Mouse (Mus musculus) intestine, embryonic 15.5 days (tissue): ENCODE data around the gene Fam84b. TPM values are rescaled to one million over a fixed set of nuclear protein-coding genes. Genes with fewer than 3 reads are reported as not detected.

Experiments
- ATAC-seq: fragments of 200-750 bp; cut with Nextera tagmentation; 2 replicates; pipeline ENCODE4 v1.8.0; 2017; ENCODE audit warnings: moderate TSS enrichment, moderate library complexity
- H3K27ac ChIP-seq: fragments of 300-500 bp; sonication (generic); 2 replicates; pipeline ENCODE4 v1.5.1; 2015; ENCODE audit warnings: mild to moderate bottlenecking, inconsistent platforms
- H3K27me3 ChIP-seq: fragments of 300-500 bp; sonication (generic); replicated peaks from 2 replicates; pipeline ENCODE4 v1.6.1; 2015; ENCODE audit warnings: inconsistent platforms
- H3K36me3 ChIP-seq: fragments of 300-500 bp; sonication (generic); 2 replicates; pipeline ENCODE4 v1.6.1; 2015; ENCODE audit warnings: inconsistent platforms
- H3K4me1 ChIP-seq: fragments of 300-500 bp; sonication (generic); replicated peaks from 2 replicates; pipeline ENCODE4 v1.6.1; 2015; ENCODE audit warnings: inconsistent platforms
- H3K4me2 ChIP-seq: fragments of 300-500 bp; sonication (generic); replicated peaks from 2 replicates; pipeline ENCODE4 v1.6.1; 2015; ENCODE audit warnings: mild to moderate bottlenecking, inconsistent platforms
- H3K4me3 ChIP-seq: fragments of 300-500 bp; sonication (generic); replicated peaks from 2 replicates; pipeline ENCODE4 v1.5.1; 2015; ENCODE audit warnings: inconsistent platforms
- H3K9ac ChIP-seq: fragments of 300-500 bp; sonication (generic); 2 replicates; pipeline ENCODE4 v1.6.1; 2015; ENCODE audit warnings: inconsistent platforms
- H3K9me3 ChIP-seq: fragments of 300-500 bp; sonication (generic); 2 replicates; pipeline ENCODE4 v1.6.1; 2016; ENCODE audit warnings: inconsistent platforms
- WGBS: fragments of 180-500 bp; shearing (Covaris S2); methylation state at CpG from one replicate; pipeline ENCODE4 v1.1.7; 2015; 5-methylcytosine and 5-hydroxymethylcytosine counted together
- polyA plus RNA-seq: library from polyadenylated mRNA; unstranded; fragments of >200 nt; fragmentation: Nextera tagmentation; extraction: Ambion mirVana; gene quantifications from 2 replicates; pipeline ENCODE4 v1.2.1, GENCODE M21; 2015

Fam84b gene
- polyA plus RNA-seq, 1 experiment from 2014 or later, result 41.0 TPM

DNA sequence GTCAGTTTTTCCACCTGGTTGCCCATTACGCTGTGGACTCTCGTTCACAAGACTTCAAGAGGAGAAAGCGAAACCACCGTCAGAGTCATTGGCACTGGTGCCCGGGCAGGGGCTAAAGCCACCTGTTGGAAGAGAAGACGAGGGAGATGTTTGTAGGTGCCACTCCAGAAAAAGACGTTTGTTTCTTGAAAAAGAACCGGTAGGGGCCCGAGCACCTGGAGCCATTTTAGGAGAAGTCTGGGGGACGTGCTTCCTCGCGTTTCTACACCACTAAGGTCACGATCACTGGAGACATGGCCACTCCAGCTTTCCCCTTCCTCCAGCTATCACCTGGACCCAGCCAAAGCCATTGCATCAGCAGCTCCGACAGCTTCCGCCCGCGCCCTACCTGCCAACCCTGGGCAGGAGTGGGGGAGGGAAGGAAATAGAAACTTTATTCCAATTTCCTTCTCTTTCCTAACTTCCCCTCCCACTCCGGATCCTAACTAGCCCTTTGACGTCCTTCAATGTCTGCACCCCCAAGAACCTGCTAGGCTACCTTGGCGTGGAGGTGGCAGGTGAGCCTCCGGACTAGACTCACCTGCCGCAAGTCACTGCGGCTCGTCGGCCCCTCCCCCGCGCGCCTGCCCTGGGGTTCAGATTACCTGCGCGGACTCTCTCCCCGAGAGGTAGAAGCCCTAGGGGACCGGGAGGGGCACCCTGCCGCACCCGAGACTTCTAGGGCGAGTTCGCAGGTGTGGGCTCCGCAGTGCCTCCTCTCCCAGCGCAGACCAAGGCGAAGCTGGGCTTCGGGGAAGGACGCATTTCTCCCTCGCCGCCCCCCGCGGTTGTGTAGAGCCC is 29.5 kb downstream of the Fam84b start:
- H3K27me3 ChIP-seq, result no peaks in the 10 kb centered on the region
- H3K4me1 ChIP-seq, result no peaks in the 10 kb centered on the region
- H3K9ac ChIP-seq, result peak overlapping the region; percentile 77
- peak overlapping the region; percentile 97 for H3K27ac ChIP-seq
- ATAC-seq, result peak; percentile 80
- under 1% methylated on average over 45 of the region's 45 CpGs for WGBS
- H3K4me3 ChIP-seq, result peak overlapping the region; percentile 75
- no peaks in the 10 kb centered on the region for H3K9me3 ChIP-seq
- H3K36me3 ChIP-seq, result no peaks in the 10 kb centered on the region
- peak overlapping the region; percentile 95 for H3K4me2 ChIP-seq

DNA sequence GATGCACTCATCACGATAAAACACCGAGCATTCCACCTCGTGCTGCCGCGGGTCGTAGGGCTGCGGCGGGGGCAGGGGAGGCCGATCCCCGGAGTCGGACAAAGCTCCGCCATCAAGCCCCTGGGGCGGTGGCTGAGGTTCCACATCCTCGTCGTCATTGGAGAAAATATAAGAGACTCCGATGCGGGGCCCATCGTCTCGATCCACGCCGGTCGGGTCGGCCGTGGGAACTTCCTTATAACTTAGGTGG is 30.0 kb downstream of the Fam84b start:
- no peaks in the 10 kb centered on the region for H3K4me1 ChIP-seq
- H3K4me2 ChIP-seq, result peak overlapping the region; percentile 95
- peak overlapping the region; percentile 75 for H3K4me3 ChIP-seq
- peak overlapping the region; percentile 77 for H3K9ac ChIP-seq
- no peaks in the 10 kb centered on the region for H3K27me3 ChIP-seq
- H3K27ac ChIP-seq, result peak overlapping the region; percentile 97
- ATAC-seq, result no peak
- no peaks in the 10 kb centered on the region for H3K36me3 ChIP-seq
- under 1% methylated on average over 24 of the region's 24 CpGs for WGBS
- no peaks in the 10 kb centered on the region for H3K9me3 ChIP-seq

DNA sequence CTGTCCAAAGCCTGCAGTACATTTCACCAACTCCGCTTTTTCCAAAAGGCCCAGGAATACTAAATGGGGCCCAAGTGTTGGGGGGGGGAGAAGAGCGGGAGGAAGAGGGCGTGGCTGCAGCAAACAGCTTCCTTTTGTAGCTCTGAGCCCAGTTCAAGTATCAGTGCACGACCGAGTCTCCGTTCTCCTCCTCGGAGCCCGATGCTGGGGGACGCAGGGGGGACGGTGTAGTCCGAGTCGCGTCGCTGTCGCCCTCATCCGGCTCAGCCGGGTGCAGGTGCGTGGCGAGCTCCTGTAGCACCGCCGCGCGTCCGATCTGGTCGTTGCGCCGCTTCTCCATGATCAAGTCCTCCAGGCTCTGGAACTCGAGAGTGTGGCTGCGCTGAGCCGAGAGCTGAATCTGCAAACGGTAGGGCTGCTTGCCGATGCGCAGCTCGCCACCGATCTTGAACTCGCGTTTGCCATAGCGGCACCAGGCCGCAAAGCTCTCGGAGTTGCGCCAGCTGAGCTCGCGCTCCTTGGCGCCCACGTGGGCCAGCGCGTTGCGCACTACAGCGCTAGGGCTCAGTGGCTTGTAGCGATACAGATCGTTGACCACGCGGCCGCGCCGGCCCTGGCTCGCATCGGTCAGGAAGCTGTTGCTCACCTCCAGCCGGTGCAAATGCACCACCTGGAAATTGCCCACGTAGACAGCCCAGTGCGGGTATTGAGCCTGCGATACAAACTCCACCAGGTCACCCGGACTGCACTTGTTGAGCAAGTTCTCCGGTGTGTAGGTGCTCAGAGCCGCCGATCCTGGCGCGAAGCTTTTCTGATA is 30.6 kb downstream of the Fam84b start:
- peak; percentile 62 for ATAC-seq
- WGBS, result under 1% methylated on average over 68 of the region's 68 CpGs

DNA sequence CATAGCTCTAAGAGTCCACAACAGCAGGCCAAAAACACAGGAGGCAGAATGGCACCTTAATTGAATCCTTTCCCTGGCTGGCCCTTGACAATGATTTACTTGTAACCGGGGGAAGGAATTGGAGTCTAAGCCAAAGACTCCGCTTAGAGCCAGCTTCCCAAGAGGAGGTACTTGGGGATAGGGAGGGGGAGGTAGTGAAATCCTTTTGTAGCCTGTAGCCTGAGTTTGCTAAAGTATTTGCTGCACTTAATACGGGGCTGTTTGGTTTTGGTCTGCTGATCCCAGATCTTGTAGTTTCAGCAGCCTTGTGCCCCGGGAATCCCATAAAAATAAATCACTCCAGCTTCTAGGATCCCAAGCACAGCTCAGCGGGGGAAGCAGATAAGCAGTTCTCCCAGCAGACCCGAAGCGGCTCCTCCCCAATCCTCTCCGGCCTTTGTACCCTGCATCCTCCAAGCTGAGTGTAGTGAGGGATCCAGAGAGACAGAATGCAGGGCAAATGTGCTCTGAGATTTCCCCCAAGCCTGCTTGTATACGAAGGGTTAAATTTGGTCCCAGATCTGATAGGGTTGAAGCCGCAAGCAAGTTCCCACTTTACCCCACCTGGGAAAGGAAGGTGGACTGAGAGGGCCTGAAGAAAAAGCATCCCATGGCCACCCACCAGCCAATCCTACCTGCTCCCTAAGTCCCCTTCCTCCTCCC is 31.3 kb downstream of the Fam84b start:
- Histone ChIP-seq H3K27ac (peak overlapping the region; percentile 97), H3K4me3 (peak overlapping the region; percentile 75), H3K27me3 (no peaks in the 10 kb centered on the region), H3K4me1 (no peaks in the 10 kb centered on the region), H3K4me2 (peak overlapping the region; percentile 95), H3K36me3 (no peaks in the 10 kb centered on the region), H3K9ac (peak overlapping the region; percentile 77), H3K9me3 (no peaks in the 10 kb centered on the region)
- ATAC-seq, result peak; percentile 46
- WGBS, result 8% methylated on average over 10 of the region's 10 CpGs

More for the DNA sequence above, 30.6 kb downstream of the Fam84b start:
- no peaks in the 10 kb centered on the region for H3K9me3 ChIP-seq
- H3K27ac ChIP-seq, result peak overlapping the region; percentile 97
- H3K4me2 ChIP-seq, result peak overlapping the region; percentile 95
- no peaks in the 10 kb centered on the region for H3K36me3 ChIP-seq
- H3K4me1 ChIP-seq, result no peaks in the 10 kb centered on the region
- peak overlapping the region; percentile 75 for H3K4me3 ChIP-seq
- peak overlapping the region; percentile 77 for H3K9ac ChIP-seq
- H3K27me3 ChIP-seq, result no peaks in the 10 kb centered on the region

DNA sequence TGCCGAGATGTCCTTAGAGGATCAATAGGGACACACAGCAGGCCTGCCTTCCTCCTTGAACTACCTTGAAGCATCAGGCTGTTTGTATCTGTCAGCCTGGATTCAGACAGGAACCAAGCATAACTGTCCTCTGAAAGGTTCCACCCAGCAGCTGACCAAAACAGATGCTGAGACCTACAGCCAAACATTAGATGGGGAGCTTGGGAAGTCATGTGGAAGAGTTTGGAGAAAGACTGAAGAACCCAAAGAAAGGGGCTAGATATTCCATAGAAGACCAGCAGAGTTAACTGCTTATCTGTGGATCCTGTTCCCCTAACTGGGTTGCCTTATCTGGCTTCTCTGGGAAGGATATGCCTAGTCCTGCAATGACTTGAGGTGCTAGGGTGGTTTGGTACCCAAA is 35.1 kb downstream of the Fam84b start:
- H3K36me3 ChIP-seq, result no peaks in the 10 kb centered on the region
- 91% methylated on average over 1 of the region's 1 CpGs for WGBS

DNA sequence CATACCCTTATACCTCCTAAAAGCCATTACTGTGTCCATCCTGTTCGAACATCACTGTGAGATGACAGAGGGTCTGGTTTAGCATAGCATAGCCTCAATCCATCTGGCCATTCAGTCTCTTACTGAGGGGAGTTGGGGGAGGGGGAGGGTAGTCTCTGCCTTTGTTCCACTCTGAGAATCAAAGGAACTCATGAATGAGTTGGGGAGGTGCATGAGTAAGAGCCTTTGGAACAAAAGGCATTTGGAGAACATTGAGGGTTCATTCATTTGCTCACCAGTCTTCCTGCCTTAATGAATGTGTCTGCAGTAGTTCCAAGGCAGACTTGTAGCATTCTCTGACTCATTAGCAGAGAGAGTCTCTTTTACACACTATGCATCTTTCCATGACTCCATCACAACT is 37.1 kb downstream of the Fam84b start:
- Histone ChIP-seq H3K27ac (no peak overlapping the region), H3K4me1 (no peaks in the 10 kb centered on the region), H3K4me3 (no peak overlapping the region), H3K9me3 (no peaks in the 10 kb centered on the region), H3K36me3 (no peaks in the 10 kb centered on the region), H3K9ac (no peak overlapping the region), H3K4me2 (no peak overlapping the region), H3K27me3 (no peaks in the 10 kb centered on the region)
- ATAC-seq, result peak; percentile 15; the same call in 1 of the 2 replicates
- WGBS, result 75% methylated on average over 1 of the region's 1 CpGs

More for the DNA sequence above, 35.1 kb downstream of the Fam84b start:
- no peak overlapping the region for H3K4me2 ChIP-seq
- no peak for ATAC-seq
- no peaks in the 10 kb centered on the region for H3K27me3 ChIP-seq
- H3K4me1 ChIP-seq, result no peaks in the 10 kb centered on the region
- no peaks in the 10 kb centered on the region for H3K9me3 ChIP-seq
- H3K27ac ChIP-seq, result no peak overlapping the region
- H3K4me3 ChIP-seq, result no peak overlapping the region
- no peak overlapping the region for H3K9ac ChIP-seq

DNA sequence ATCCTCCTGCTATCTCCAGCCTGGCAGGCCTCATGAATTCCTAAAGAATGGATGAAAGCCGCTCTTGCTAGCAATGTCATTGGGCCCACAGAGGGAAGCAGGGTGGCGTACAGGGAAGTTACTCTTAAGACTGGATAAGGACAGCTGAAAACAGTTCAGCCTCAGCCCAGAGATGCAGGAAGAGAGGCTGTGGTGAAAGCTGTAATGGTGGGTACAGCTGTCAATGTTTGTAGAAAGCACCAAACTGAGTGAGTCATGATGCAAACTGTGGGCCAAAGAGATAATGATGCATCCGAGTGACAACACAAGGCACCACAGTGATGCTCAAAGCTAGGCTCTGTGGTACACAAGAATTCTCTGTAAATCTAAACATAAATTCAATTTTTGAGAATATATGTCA is 39.0 kb downstream of the Fam84b start:
- Histone ChIP-seq H3K27me3 (no peaks in the 10 kb centered on the region), H3K27ac (no peak overlapping the region), H3K4me1 (no peaks in the 10 kb centered on the region), H3K4me2 (no peak overlapping the region), H3K36me3 (no peaks in the 10 kb centered on the region), H3K9ac (no peak overlapping the region), H3K9me3 (no peaks in the 10 kb centered on the region), H3K4me3 (no peak overlapping the region)
- WGBS, result 67% methylated on average over 3 of the region's 3 CpGs
- no peak for ATAC-seq

DNA sequence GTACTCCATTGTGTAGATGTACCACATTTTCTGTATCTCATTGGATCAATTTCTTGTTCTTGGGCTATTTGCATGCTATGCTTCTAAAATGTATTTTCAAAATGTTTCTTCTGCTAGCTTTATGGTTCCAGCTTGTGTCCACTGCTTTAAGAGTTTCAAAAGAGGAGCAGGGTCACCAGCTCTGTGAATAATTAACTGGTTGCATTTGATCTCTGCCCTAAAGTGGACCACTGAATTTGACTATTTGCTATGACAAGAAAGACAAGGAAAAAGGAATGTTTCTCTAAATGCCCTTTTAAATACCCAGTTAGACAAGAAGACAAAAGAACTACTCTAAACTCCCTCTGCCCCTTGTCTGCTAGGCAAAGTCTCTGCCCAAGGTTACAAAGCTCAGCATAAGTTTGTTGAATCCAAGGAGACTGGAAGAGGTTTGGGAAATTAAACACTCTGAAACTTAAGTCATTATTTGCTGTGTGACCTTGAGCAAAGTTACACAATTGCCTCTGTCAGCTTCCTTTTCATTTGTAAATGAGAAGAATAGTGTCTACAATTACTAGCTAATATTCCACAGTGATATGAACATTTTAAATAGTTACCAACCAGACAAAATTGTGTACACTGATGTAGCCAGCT is 60.4 kb downstream of the Fam84b start:
- no peak overlapping the region for H3K9ac ChIP-seq
- no peaks in the 10 kb centered on the region for H3K9me3 ChIP-seq
- no peak for ATAC-seq
- no peaks in the 10 kb centered on the region for H3K4me1 ChIP-seq
- no peak overlapping the region for H3K4me2 ChIP-seq
- no peak overlapping the region for H3K4me3 ChIP-seq
- H3K36me3 ChIP-seq, result no peaks in the 10 kb centered on the region
- no peak overlapping the region for H3K27ac ChIP-seq
- no peaks in the 10 kb centered on the region for H3K27me3 ChIP-seq

DNA sequence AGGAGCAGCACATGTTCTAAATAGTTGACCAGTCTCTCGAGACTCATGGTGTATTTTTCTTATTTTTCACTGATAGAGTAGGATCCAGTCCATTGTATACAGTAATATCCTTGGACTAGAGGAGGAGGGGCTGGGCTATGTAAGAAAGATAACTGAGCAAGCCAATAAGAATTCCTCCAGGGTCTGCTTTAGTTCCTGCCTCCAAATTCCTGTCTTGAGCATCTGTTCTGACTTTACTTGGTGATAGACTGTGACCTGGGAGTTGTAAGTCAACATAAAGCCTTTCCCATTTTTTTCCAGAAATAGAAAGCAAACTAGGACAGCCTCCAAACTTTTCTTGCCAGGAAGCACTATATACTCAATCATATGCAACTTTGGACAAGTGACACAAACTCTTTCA is 64.5 kb downstream of the Fam84b start:
- Histone ChIP-seq H3K27ac (no peak overlapping the region), H3K9ac (no peak overlapping the region), H3K4me3 (no peak overlapping the region), H3K27me3 (no peaks in the 10 kb centered on the region), H3K4me1 (no peaks in the 10 kb centered on the region), H3K36me3 (no peaks in the 10 kb centered on the region), H3K9me3 (no peaks in the 10 kb centered on the region), H3K4me2 (no peak overlapping the region)
- 87% methylated on average over 1 of the region's 1 CpGs for WGBS
- no peak for ATAC-seq

DNA sequence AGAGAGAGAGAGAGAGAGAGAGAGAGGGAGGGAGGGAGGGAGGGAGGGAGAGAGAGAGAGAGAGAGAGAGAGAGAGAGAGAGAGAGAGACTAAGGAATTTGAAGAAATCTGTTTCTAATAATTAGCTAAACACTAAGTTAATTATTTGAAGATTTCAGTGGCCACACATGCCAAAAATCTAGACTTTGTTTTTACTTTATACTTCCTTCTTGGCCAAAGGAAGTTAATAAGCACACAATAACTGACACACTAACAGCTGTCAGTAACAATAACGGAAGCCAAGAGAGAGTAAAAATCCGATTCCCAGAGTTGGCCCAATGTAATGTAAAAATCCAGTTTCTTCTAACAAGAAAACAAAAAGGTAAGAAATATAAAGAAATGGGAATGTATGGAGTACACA is 69.8 kb downstream of the Fam84b start:
- H3K9me3 ChIP-seq, result no peaks in the 10 kb centered on the region

DNA sequence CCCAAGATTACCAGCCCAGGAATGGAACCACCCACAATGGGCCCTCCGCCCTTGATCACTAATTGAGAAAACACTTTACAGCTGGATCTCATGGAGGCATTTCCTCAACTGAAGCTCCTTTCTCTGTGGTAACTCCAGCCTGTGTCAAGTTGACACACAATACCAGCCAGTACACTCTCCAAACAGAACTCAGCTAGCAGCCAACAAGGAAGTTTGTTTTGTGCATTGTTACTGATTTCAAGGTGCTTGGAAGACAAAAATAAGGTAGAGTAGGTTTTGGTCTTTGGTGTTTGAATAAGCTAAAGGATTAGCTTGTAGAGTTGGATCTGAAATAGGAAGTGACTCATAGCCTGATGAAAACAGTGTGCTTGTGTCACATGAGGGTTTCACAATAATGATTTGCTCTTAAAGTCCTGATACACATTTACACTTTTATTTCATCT is 74.0 kb downstream of the Fam84b start:
- no peaks in the 10 kb centered on the region for H3K36me3 ChIP-seq
- H3K4me3 ChIP-seq, result no peak overlapping the region
- H3K4me1 ChIP-seq, result no peaks in the 10 kb centered on the region
- H3K9ac ChIP-seq, result no peak overlapping the region
- H3K27me3 ChIP-seq, result no peaks in the 10 kb centered on the region
- H3K9me3 ChIP-seq, result no peaks in the 10 kb centered on the region
- 81% methylated on average over 1 of the region's 1 CpGs for WGBS
- no peak overlapping the region for H3K27ac ChIP-seq
- no peak for ATAC-seq
- H3K4me2 ChIP-seq, result no peak overlapping the region

More for the DNA sequence above, 69.8 kb downstream of the Fam84b start:
- 78% methylated on average over 2 of the region's 2 CpGs for WGBS
- no peak overlapping the region for H3K9ac ChIP-seq
- no peak for ATAC-seq
- H3K4me3 ChIP-seq, result no peak overlapping the region
- no peaks in the 10 kb centered on the region for H3K36me3 ChIP-seq
- H3K4me1 ChIP-seq, result no peaks in the 10 kb centered on the region
- H3K27ac ChIP-seq, result no peak overlapping the region
- no peaks in the 10 kb centered on the region for H3K27me3 ChIP-seq
- no peak overlapping the region for H3K4me2 ChIP-seq

DNA sequence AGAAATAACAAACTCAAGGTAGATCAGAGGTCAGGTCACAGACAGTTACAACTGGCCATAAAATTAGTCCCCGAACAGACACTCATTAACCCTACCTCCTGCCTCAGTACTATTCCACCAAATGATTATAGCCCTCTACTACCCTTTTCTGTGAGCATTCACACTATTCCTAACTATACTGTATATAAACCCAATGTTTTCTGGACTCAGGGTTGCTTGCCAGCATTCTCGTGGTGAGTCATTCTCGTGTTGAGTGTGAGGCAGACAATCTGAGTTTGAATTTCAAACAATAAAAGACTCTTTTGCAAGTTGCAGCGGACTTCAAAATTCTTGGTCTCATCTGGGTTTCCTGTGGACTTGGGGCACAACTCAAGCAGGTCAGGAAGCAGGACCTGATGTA is 74.5 kb downstream of the Fam84b start:
- Histone ChIP-seq H3K4me2 (no peak overlapping the region), H3K4me3 (no peak overlapping the region), H3K9ac (no peak overlapping the region), H3K36me3 (no peaks in the 10 kb centered on the region), H3K27me3 (no peaks in the 10 kb centered on the region), H3K27ac (no peak overlapping the region), H3K9me3 (no peaks in the 10 kb centered on the region), H3K4me1 (no peaks in the 10 kb centered on the region)
- no peak for ATAC-seq
- WGBS, result 72% methylated on average over 4 of the region's 4 CpGs
